Mouse (Mus musculus) retina, postnatal 7 days (tissue): ENCODE measurements at regions not wholly inside any gene's neighbourhood (a gene's known extent, or its start where the extent isn't known, plus 50 kb on each side); places are given as distances from the start of the nearest gene placed in this dataset.

ENCODE experiments used
- DNase-seq: peaks from one replicate; pipeline ENCODE4 v3.0.0-alpha.2; 2012; ENCODE audit warnings: low read depth, low spot score

GRCm38 (mm10) chr13:37617015-37617414 lies 161.2 kb upstream of the Rreb1 start:
- no peak for DNase-seq

- DNase-seq: no peak
Measured at GRCm38 (mm10) chr13:37619841-37620725, 158.1 kb upstream of the Rreb1 start.

- no peak for DNase-seq
Measured at GRCm38 (mm10) chr13:37621319-37622050, 156.7 kb upstream of the Rreb1 start.

GRCm38 (mm10) chr13:37622366-37623088 lies 155.7 kb upstream of the Rreb1 start:
- no peak for DNase-seq

- DNase-seq: no peak
Measured at GRCm38 (mm10) chr13:37624741-37625140, 153.5 kb upstream of the Rreb1 start.

- no peak for DNase-seq
Measured at GRCm38 (mm10) chr13:37625532-37626235, 152.5 kb upstream of the Rreb1 start.

- no peak for DNase-seq
Measured at GRCm38 (mm10) chr13:37628391-37629270, 149.6 kb upstream of the Rreb1 start.

GRCm38 (mm10) chr13:37629271-37629899 lies 148.8 kb upstream of the Rreb1 start:
- no peak for DNase-seq

- no peak for DNase-seq
Measured at GRCm38 (mm10) chr13:37632835-37633440, 145.3 kb upstream of the Rreb1 start.

- DNase-seq: no peak
Measured at GRCm38 (mm10) chr13:37636363-37636762, 141.8 kb upstream of the Rreb1 start.

GRCm38 (mm10) chr13:37637151-37637550 lies 141.0 kb upstream of the Rreb1 start:
- DNase-seq: no peak

GRCm38 (mm10) chr13:37638071-37638511 lies 140.1 kb upstream of the Rreb1 start:
- DNase-seq: no peak

- no peak for DNase-seq
Measured at GRCm38 (mm10) chr13:37642410-37643093, 135.6 kb upstream of the Rreb1 start.

GRCm38 (mm10) chr13:37644751-37645181 lies 133.4 kb upstream of the Rreb1 start:
- DNase-seq: no peak

GRCm38 (mm10) chr13:37649467-37650080 lies 128.6 kb upstream of the Rreb1 start:
- no peak for DNase-seq

GRCm38 (mm10) chr13:37651221-37651946 lies 126.8 kb upstream of the Rreb1 start:
- no peak for DNase-seq

GRCm38 (mm10) chr13:37654651-37655050 lies 123.5 kb upstream of the Rreb1 start:
- DNase-seq: no peak

- no peak for DNase-seq
Measured at GRCm38 (mm10) chr13:37657248-37657647, 121.0 kb upstream of the Rreb1 start.
